Mouse (Mus musculus): ENCODE measurements around the gene Vopp1.

DNA sequence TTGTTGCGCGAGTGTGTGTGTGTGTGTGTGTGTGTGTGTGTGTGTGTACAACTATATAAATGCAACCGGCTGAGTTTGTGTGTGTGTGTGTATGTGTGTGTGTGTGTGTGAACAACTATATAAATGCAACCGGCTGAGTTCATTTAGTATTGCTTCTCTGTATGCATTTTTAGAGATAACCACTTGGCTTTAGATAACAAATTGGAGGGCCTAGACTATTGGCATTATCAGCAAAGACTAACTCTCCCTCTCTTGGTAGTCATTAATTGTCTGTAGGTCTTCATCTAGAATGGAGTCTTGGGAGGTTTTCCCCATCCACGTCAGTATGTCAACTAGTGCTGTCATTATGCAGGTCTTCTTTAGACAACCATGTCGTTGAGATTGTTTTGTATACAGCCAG, 37.6 kb downstream of the Vopp1 start:
- TF ChIP-seq CTCF (conservative IDR thresholded peaks at IDR 0.05; ENCODE audit: low read length) = no peak
- TF ChIP-seq POU5F1 (IDR thresholded peaks at IDR 0.05; ENCODE audit: borderline replicate concordance, low read length) = no peak

Measured in E14TG2a.4 (cell line).